Mouse (Mus musculus): ENCODE measurements around the gene Dcaf1. TPM values are rescaled to one million over a fixed set of nuclear protein-coding genes. Genes with fewer than 3 reads are reported as not detected.

Dcaf1 gene
- polyA plus RNA-seq, 1 experiment from 2014 or later: 4.3 TPM

DNA sequence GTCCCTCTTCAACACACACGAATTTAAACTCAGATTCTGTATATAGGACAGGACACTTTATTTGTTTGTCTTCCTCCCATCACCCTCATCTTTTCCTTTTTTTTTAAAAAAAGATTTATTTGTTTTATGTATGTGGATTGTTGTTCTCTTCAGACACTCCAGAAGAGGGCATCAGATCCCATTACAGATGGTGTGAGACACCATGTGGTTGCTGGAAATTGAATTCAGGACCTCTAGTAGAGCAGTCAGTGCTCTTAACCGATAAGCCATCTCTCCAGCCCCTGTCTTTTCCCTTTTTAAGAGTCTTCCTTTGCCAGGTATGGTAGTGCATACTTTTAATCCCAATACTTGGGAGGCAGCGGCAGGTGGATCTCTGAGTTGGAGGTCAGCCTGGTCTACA is 35.0 kb downstream of the Dcaf1 start:
- H3K27me3 ChIP-seq (ENCODE audit: control insufficient read depth, insufficient read depth, low read length): no peaks in the 10 kb centered on the region
- peaks cover 14% of the 10 kb centered on the region for H3K36me3 ChIP-seq (ENCODE audit: control insufficient read depth, insufficient read depth, low read length)
- H3K9ac ChIP-seq (ENCODE audit: low read length): no peak overlapping the region
- 82% methylated on average over 3 of the region's 3 CpGs for WGBS
- TF ChIP-seq EP300 (optimal IDR thresholded peaks at IDR 0.05): no peak
- peak; percentile 33; the same call in 1 of the 2 replicates for TF ChIP-seq CTCF (IDR thresholded peaks at IDR 0.05; ENCODE audit: low read depth)
- no peak for DNase-seq (ENCODE audit: low spot score)
- H3K9me3 ChIP-seq (ENCODE audit: control insufficient read depth, low read length): no peaks in the 10 kb centered on the region
- H3K4me1 ChIP-seq (replicated peaks; ENCODE audit: control insufficient read depth, insufficient read depth): no peaks in the 10 kb centered on the region
- H3K27ac ChIP-seq (replicated peaks): no peak overlapping the region
- ATAC-seq (ENCODE audit: low FRiP score, low TSS enrichment): no peak
- no peak overlapping the region for H3K4me2 ChIP-seq (replicated peaks; ENCODE audit: low read depth)
- H3K4me3 ChIP-seq (ENCODE audit: low read depth, low read length): no peak overlapping the region

DNA sequence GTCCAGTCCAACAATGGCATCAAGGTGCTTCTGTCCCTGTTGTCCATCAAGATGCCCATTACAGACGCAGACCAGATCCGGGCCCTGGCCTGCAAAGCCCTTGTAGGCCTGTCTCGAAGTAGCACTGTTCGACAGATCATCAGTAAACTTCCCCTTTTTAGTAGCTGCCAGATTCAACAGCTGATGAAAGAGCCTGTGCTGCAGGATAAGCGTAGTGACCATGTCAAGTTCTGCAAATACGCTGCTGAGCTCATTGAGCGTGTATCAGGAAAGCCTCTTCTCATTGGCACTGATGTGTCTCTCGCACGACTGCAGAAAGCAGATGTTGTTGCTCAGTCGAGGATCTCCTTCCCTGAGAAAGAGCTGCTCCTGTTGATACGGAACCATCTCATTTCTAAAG is 36.4 kb downstream of the Dcaf1 start:
- Histone ChIP-seq H3K27me3 (ENCODE audit: control insufficient read depth, insufficient read depth, low read length) (no peaks in the 10 kb centered on the region), H3K9ac (ENCODE audit: low read length) (no peak overlapping the region), H3K27ac (replicated peaks) (no peak overlapping the region), H3K4me3 (ENCODE audit: low read depth, low read length) (no peak overlapping the region), H3K4me2 (replicated peaks; ENCODE audit: low read depth) (no peak overlapping the region), H3K36me3 (ENCODE audit: control insufficient read depth, insufficient read depth, low read length) (peaks cover 17% of the 10 kb centered on the region), H3K9me3 (ENCODE audit: control insufficient read depth, low read length) (no peaks in the 10 kb centered on the region), H3K4me1 (replicated peaks; ENCODE audit: control insufficient read depth, insufficient read depth) (no peaks in the 10 kb centered on the region)
- ATAC-seq (ENCODE audit: low FRiP score, low TSS enrichment) (no peak), DNase-seq (ENCODE audit: low spot score) (no peak)
- TF ChIP-seq EP300 (optimal IDR thresholded peaks at IDR 0.05) (no peak), CTCF (IDR thresholded peaks at IDR 0.05; ENCODE audit: low read depth) (no peak)
- WGBS: 93% methylated on average over 11 of the region's 11 CpGs

- H3K9ac ChIP-seq (ENCODE audit: low read length): no peak overlapping the region
- TF ChIP-seq CTCF (IDR thresholded peaks at IDR 0.05; ENCODE audit: low read depth) (no peak), EP300 (optimal IDR thresholded peaks at IDR 0.05) (no peak)
- no peak overlapping the region for H3K4me2 ChIP-seq (replicated peaks; ENCODE audit: low read depth)
- DNase-seq (ENCODE audit: low spot score) (no peak), ATAC-seq (ENCODE audit: low FRiP score, low TSS enrichment) (no peak)
- no peak overlapping the region for H3K4me3 ChIP-seq (ENCODE audit: low read depth, low read length)
- H3K4me1 ChIP-seq (replicated peaks; ENCODE audit: control insufficient read depth, insufficient read depth): no peaks in the 10 kb centered on the region
- 76% methylated on average over 5 of the region's 5 CpGs for WGBS
- no peaks in the 10 kb centered on the region for H3K9me3 ChIP-seq (ENCODE audit: control insufficient read depth, low read length)
- H3K27ac ChIP-seq (replicated peaks): no peak overlapping the region
- H3K36me3 ChIP-seq (ENCODE audit: control insufficient read depth, insufficient read depth, low read length): peaks cover 22% of the 10 kb centered on the region
- H3K27me3 ChIP-seq (ENCODE audit: control insufficient read depth, insufficient read depth, low read length): no peaks in the 10 kb centered on the region
Measured at GRCm38 (mm10) chr9:106874216-106874615, 52.5 kb downstream of the Dcaf1 start.

GRCm38 (mm10) chr9:106876666-106877065 is 55.0 kb downstream of the Dcaf1 start:
- 87% methylated on average over 3 of the region's 3 CpGs for WGBS
- DNase-seq (ENCODE audit: low spot score) (no peak), ATAC-seq (ENCODE audit: low FRiP score, low TSS enrichment) (no peak)
- H3K4me1 ChIP-seq (replicated peaks; ENCODE audit: control insufficient read depth, insufficient read depth): no peaks in the 10 kb centered on the region
- TF ChIP-seq EP300 (optimal IDR thresholded peaks at IDR 0.05) (no peak), CTCF (IDR thresholded peaks at IDR 0.05; ENCODE audit: low read depth) (no peak)
- H3K9me3 ChIP-seq (ENCODE audit: control insufficient read depth, low read length): no peaks in the 10 kb centered on the region
- H3K9ac ChIP-seq (ENCODE audit: low read length): no peak overlapping the region
- no peak overlapping the region for H3K4me3 ChIP-seq (ENCODE audit: low read depth, low read length)
- H3K27ac ChIP-seq (replicated peaks): no peak overlapping the region
- peaks cover 26% of the 10 kb centered on the region for H3K36me3 ChIP-seq (ENCODE audit: control insufficient read depth, insufficient read depth, low read length)
- H3K4me2 ChIP-seq (replicated peaks; ENCODE audit: low read depth): no peak overlapping the region
- no peaks in the 10 kb centered on the region for H3K27me3 ChIP-seq (ENCODE audit: control insufficient read depth, insufficient read depth, low read length)

DNA sequence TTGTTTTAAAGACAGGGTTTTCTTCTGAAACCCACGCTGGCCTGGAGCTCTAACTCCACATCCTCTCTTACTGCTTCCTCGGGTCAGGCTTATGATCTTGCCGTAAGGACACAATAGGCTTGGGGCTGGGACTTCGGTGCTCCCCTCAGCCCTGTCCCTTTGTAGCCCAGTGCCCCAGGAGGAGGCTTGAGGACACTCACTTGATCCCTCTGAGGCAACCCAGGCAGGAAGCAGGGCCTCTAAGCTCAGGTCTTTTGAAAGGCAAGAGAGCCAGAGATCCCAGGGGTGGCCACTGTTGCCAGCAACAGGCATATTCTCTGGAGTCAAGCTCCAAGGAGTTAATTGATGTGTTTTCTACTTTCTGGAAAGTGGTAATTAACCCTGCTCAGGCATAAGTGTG is 57.8 kb downstream of the Dcaf1 start:
- Histone ChIP-seq H3K9ac (ENCODE audit: low read length) (no peak overlapping the region), H3K4me3 (ENCODE audit: low read depth, low read length) (no peak overlapping the region), H3K9me3 (ENCODE audit: control insufficient read depth, low read length) (no peaks in the 10 kb centered on the region), H3K4me1 (replicated peaks; ENCODE audit: control insufficient read depth, insufficient read depth) (peaks cover 5% of the 10 kb centered on the region; the same call in 1 of the 2 replicates), H3K27me3 (ENCODE audit: control insufficient read depth, insufficient read depth, low read length) (no peaks in the 10 kb centered on the region), H3K36me3 (ENCODE audit: control insufficient read depth, insufficient read depth, low read length) (peaks cover 33% of the 10 kb centered on the region), H3K27ac (replicated peaks) (no peak overlapping the region), H3K4me2 (replicated peaks; ENCODE audit: low read depth) (no peak overlapping the region)
- no peak for ATAC-seq (ENCODE audit: low FRiP score, low TSS enrichment)
- DNase-seq (ENCODE audit: low spot score): no peak
- TF ChIP-seq CTCF (IDR thresholded peaks at IDR 0.05; ENCODE audit: low read depth): no peak
- no peak for TF ChIP-seq EP300 (optimal IDR thresholded peaks at IDR 0.05)
- WGBS: 74% methylated on average over 4 of the region's 4 CpGs

DNA sequence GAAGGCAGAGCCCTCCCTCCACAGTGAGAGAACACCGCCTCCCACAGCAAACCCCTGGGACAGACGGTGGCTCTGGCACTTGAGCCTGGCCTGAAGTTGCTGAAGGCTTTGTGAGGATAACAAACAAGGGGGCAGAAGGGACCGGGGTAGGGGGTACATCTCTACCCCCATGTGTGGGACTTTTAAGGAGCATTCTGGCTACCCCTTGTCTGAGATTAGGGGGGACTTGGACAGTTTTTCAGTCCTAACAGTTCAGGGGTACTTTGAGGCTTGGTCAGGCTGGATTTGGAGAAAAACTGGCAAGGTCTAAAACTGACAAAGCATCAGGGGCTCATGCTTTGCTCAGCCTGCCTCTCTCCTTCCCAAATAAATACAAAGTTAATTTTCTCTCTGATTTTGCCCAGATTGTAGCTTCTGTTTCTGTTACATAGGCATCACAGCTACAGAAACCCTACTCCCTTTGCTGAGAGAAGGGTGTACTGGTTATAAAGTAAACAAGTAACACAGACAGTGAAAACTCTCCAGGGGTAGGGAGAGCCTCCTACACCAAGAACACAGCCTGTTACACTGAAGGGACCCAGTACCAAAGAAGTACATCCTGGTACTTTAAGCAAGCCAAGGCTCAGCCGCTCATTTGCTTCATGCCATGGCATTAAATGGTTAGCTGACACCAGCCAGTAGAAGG is 59.5 kb downstream of the Dcaf1 start:
- no peak overlapping the region for H3K9ac ChIP-seq (ENCODE audit: low read length)
- no peaks in the 10 kb centered on the region for H3K27me3 ChIP-seq (ENCODE audit: control insufficient read depth, insufficient read depth, low read length)
- H3K4me3 ChIP-seq (ENCODE audit: low read depth, low read length): no peak overlapping the region
- peaks cover 26% of the 10 kb centered on the region for H3K36me3 ChIP-seq (ENCODE audit: control insufficient read depth, insufficient read depth, low read length)
- no peak overlapping the region for H3K4me2 ChIP-seq (replicated peaks; ENCODE audit: low read depth)
- H3K9me3 ChIP-seq (ENCODE audit: control insufficient read depth, low read length): no peaks in the 10 kb centered on the region
- H3K4me1 ChIP-seq (replicated peaks; ENCODE audit: control insufficient read depth, insufficient read depth): peaks cover 12% of the 10 kb centered on the region
- no peak for DNase-seq (ENCODE audit: low spot score)
- TF ChIP-seq CTCF (IDR thresholded peaks at IDR 0.05; ENCODE audit: low read depth) (0 out of 2 replicates have a peak, but pooled peaks have one; percentile 1), EP300 (optimal IDR thresholded peaks at IDR 0.05) (no peak)
- no peak for ATAC-seq (ENCODE audit: low FRiP score, low TSS enrichment)
- WGBS: 66% methylated on average over 4 of the region's 4 CpGs
- no peak overlapping the region for H3K27ac ChIP-seq (replicated peaks)
